Mouse (Mus musculus) kidney, embryonic 16.5 days (tissue): ENCODE data around the gene Cbfa2t3. TPM values are rescaled to one million over a fixed set of nuclear protein-coding genes. Genes with fewer than 3 reads are reported as not detected.
A peak's percentile ranks its signal among the peaks of the same experiment; 100 is the strongest.

Source experiments
- ATAC-seq: fragments of 200-750 bp; cut with Nextera tagmentation; 2 replicates; pipeline ENCODE4 v1.8.0; 2017; ENCODE audit warnings: moderate TSS enrichment; ENCODE audit not compliant: low FRiP score, low TSS enrichment
- H3K27ac ChIP-seq: fragments of 300-500 bp; sonication (generic); 2 replicates; pipeline ENCODE4 v1.5.1; 2014; ENCODE audit warnings: low read length
- H3K27me3 ChIP-seq: fragments of 300-500 bp; sonication (generic); 2 replicates; pipeline ENCODE4 v1.6.1; 2014; ENCODE audit warnings: low read length, control low read depth, mixed read lengths; ENCODE audit not compliant: insufficient read depth
- H3K36me3 ChIP-seq: fragments of 300-500 bp; sonication (generic); 2 replicates; pipeline ENCODE4 v1.6.1; 2014; ENCODE audit warnings: low read length, control low read depth, mixed read lengths; ENCODE audit not compliant: insufficient read depth
- H3K4me1 ChIP-seq: fragments of 300-500 bp; sonication (generic); 2 replicates; pipeline ENCODE4 v1.6.1; 2014; ENCODE audit warnings: low read length, control low read depth, mixed read lengths; ENCODE audit not compliant: insufficient read depth
- H3K4me2 ChIP-seq: fragments of 300-500 bp; sonication (generic); replicated peaks from 2 replicates; pipeline ENCODE4 v1.6.1; 2014; ENCODE audit warnings: low read depth, low read length
- H3K4me3 ChIP-seq: fragments of 300-500 bp; sonication (generic); 2 replicates; pipeline ENCODE4 v1.5.1; 2014; ENCODE audit warnings: mild to moderate bottlenecking, low read length
- H3K9ac ChIP-seq: fragments of 300-500 bp; sonication (generic); replicated peaks from 2 replicates; pipeline ENCODE4 v1.6.1; 2014; ENCODE audit warnings: low read length
- H3K9me3 ChIP-seq: fragments of 300-500 bp; sonication (generic); 2 replicates; pipeline ENCODE4 v1.6.1; 2016; ENCODE audit warnings: low read length, control low read depth
- WGBS: fragments of 180-500 bp; shearing (Covaris S2); extraction: QIAGEN DNeasy Blood & Tissue Kit; methylation state at CpG from one replicate; pipeline ENCODE4 v1.1.7; 2014; 5-methylcytosine and 5-hydroxymethylcytosine counted together
- polyA plus RNA-seq: library from polyadenylated mRNA; unstranded; fragments of >200 nt; fragmentation: Nextera tagmentation; extraction: Ambion mirVana; gene quantifications from 2 replicates; pipeline ENCODE4 v1.2.1, GENCODE M21; 2015

The Cbfa2t3 gene
- polyA plus RNA-seq, 1 experiment from 2014 or later, result 3.5 TPM

DNA sequence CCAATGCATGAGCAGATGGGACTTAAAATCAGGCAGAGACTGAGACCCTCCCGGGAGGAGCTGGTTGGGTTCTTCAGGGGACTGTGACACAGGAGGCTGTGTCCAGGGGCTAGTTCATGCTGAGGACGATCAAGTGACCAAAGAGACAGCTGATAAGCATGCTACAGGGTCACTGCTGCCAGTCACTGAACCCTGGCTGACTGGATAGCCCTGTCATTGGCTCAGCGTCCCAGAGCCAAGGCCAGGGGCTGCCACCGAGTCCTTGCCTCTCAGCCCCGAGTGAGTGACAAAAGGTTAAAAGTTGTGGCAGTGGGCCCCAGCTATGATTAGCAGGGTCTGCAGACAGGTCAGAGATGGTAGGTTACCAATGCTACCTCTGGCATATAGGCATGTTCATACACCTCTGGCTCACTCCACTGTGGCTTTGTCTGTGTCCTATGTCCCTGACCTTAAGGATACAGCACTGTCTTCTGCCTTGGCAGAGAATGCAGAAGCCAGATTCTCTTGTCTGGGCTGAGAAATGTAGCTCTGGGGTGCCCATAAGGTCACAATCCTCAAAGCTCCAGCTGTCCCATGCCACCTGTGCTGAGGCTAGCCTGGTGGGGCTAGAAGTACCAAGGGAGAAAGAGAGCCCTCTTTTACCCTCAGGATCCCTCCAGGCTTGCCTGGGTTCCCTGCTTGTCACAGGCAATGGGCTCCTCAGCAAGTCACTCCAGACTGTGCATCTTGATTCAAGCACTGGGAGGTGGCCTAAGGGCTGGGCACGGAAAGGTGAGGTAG, 54.5 kb downstream of the Cbfa2t3 start:
- no peak overlapping the region for H3K27ac ChIP-seq
- 68% methylated on average over 6 of the region's 6 CpGs for WGBS
- no peak overlapping the region for H3K9ac ChIP-seq
- no peaks in the 10 kb centered on the region for H3K27me3 ChIP-seq
- no peak for ATAC-seq
- H3K4me3 ChIP-seq, result no peak overlapping the region
- H3K4me1 ChIP-seq, result peaks cover 17% of the 10 kb centered on the region
- H3K36me3 ChIP-seq, result no peaks in the 10 kb centered on the region
- H3K4me2 ChIP-seq, result no peak overlapping the region
- no peaks in the 10 kb centered on the region for H3K9me3 ChIP-seq

DNA sequence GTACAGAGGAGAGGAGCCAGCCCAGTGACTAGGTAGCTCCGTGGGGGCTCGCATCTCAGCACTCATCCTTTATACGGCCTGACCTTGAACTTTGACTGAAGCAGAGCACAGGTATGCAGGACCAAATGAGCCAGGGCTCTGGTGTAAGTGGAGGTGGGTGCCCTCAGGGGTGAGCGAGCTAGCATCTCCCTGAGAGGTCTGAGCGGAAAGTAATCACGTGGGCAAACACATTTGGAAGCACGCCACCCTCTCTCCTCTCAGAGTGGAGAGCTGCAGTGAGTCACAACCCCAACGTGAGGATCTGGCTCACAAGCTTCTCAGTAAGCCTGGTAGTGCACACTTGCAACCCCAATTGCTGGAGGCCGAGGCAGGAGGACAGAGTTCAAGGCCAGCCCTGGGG, 56.8 kb downstream of the Cbfa2t3 start:
- Histone ChIP-seq H3K9me3 (no peaks in the 10 kb centered on the region), H3K36me3 (no peaks in the 10 kb centered on the region), H3K4me2 (no peak overlapping the region), H3K27ac (no peak overlapping the region), H3K4me3 (no peak overlapping the region), H3K27me3 (no peaks in the 10 kb centered on the region), H3K4me1 (peaks cover 19% of the 10 kb centered on the region), H3K9ac (no peak overlapping the region)
- no peak for ATAC-seq
- WGBS, result 60% methylated on average over 9 of the region's 9 CpGs

DNA sequence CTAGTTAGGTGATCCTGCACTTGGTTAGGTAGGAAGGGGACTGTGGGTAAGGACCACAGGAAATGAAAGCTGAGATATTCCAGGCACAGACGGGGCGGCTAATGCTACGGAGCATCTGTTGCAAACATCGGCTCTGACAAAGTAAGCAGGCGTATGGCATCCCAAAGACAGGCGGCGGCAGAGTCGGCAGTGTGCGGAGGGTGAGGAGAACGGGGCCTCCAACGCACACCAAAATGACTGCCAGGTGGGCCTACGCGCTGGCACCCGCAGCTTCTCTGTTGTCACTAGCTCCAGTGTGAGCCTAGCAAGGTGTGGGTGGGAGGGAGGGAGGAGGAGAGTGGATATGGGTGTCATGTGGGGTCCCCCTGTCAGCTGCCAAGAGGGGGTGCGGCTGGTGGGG, 57.5 kb downstream of the Cbfa2t3 start:
- no peaks in the 10 kb centered on the region for H3K36me3 ChIP-seq
- H3K27ac ChIP-seq, result no peak overlapping the region
- no peaks in the 10 kb centered on the region for H3K9me3 ChIP-seq
- peaks cover 19% of the 10 kb centered on the region for H3K4me1 ChIP-seq
- ATAC-seq, result no peak
- no peak overlapping the region for H3K4me2 ChIP-seq
- H3K27me3 ChIP-seq, result no peaks in the 10 kb centered on the region
- no peak overlapping the region for H3K9ac ChIP-seq
- H3K4me3 ChIP-seq, result no peak overlapping the region
- WGBS, result 78% methylated on average over 15 of the region's 15 CpGs

DNA sequence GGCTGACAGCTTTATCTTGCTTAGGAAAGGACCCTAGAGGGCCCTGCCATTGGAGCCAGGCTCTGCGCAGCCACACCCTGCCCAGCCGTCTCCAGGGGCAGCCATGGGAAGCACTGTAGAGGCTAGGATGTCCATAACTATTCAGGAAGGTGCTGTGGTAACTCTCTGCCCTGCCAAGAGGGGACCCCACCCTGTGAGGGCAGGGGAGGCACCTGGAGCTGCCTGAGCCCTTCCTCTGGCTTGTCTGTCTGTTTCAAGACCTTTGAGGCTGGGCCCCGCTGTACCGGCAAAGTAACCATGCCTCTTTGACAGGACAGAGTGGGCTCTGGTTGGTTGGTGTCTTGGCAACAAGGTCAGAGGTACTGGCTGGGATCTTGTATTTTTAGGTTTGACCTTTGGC, 58.1 kb downstream of the Cbfa2t3 start:
- H3K4me3 ChIP-seq, result no peak overlapping the region
- no peaks in the 10 kb centered on the region for H3K36me3 ChIP-seq
- no peak overlapping the region for H3K4me2 ChIP-seq
- H3K27me3 ChIP-seq, result no peaks in the 10 kb centered on the region
- no peak overlapping the region for H3K27ac ChIP-seq
- H3K4me1 ChIP-seq, result peaks cover 19% of the 10 kb centered on the region
- WGBS, result 68% methylated on average over 4 of the region's 4 CpGs
- no peaks in the 10 kb centered on the region for H3K9me3 ChIP-seq
- H3K9ac ChIP-seq, result no peak overlapping the region
- ATAC-seq, result no peak

DNA sequence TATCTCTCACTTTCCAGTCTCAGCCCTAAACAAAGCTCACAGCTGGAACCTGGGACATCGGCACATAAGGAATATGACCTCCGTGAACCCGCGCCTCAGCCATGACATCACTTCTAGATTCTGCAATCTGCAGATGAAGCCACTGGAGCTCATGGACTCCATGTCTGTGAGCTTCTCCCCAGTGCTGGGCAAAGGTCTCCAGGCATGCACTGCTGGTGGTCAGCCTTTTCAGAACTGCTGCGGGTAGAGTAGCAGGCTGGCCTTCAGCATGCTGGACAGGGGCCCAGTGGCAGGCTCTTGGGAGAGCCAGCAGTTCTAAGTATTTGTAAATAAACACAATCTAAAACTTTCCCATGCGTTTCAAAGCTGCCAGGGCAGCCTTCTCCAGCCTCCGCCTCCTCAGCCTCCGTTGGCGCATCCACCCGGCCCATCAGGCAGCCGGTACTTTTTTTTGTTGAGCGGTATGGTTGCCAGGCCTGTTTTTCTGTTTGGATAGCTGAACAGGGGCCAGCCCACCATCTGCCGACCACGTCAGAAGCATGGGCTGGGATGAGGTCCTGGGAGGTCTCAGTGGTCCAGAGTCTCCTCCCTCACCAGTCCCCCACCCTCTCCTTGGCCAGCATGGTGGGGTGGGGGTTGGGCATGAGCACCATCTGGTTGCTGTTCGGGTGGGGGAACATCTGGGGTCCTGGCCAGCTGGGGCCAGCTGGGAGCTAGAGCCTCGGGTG, 59.2 kb downstream of the Cbfa2t3 start:
- Histone ChIP-seq H3K9ac (no peak overlapping the region), H3K9me3 (no peaks in the 10 kb centered on the region), H3K4me1 (peaks cover 24% of the 10 kb centered on the region), H3K4me3 (no peak overlapping the region), H3K27ac (no peak overlapping the region), H3K36me3 (no peaks in the 10 kb centered on the region), H3K4me2 (no peak overlapping the region), H3K27me3 (no peaks in the 10 kb centered on the region)
- ATAC-seq, result peak; percentile 40; the same call in 1 of the 2 replicates
- 34% methylated on average over 16 of the region's 16 CpGs for WGBS

DNA sequence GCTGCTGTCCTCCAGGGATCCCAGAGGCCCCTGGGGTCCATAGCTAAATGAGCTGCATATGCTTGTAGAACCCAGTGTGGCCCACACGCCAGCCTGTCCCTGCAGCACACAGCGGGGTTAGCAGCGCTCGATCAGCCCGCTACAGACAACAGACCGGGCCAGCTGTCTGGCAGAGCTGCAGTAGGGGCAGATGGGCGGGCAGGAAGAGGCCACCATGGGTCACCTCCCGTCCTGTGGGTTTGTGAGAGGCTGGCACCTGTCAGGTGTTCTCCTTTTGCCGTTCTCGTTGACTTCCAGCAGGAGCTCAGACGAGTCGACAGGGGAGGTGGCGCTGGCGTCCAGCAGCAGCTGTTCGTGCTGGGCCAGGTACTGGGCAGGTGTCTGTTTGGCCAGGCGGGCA, 60.3 kb downstream of the Cbfa2t3 start:
- no peaks in the 10 kb centered on the region for H3K9me3 ChIP-seq
- 0 out of 2 replicates have a peak, but pooled peaks cover 2% of the 10 kb centered on the region for H3K36me3 ChIP-seq
- H3K4me3 ChIP-seq, result no peak overlapping the region
- H3K4me2 ChIP-seq, result no peak overlapping the region
- no peak for ATAC-seq
- 65% methylated on average over 16 of the region's 16 CpGs for WGBS
- peaks cover 24% of the 10 kb centered on the region for H3K4me1 ChIP-seq
- H3K9ac ChIP-seq, result no peak overlapping the region
- H3K27ac ChIP-seq, result no peak overlapping the region
- no peaks in the 10 kb centered on the region for H3K27me3 ChIP-seq

DNA sequence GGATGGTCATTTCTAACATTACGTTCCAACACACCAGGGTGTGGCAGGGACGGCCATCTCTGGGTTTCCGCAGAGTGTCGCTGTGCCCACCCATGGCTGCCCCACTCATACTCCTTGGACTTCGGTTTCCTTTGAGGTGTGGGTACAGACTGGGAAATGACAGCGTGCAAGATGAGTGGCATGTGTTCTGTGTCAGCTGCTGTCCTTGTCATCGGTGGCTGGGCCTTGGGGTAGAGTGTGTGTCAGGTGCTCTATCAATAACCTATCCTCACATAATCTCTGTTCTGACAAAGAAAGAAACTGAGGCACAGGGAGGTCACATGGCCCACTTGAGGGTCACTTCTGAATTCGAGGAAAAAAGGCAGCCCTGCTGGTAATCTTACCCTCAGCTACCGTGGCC, 61.7 kb downstream of the Cbfa2t3 start:
- H3K9ac ChIP-seq, result no peak overlapping the region
- peaks cover 24% of the 10 kb centered on the region for H3K4me1 ChIP-seq
- H3K27ac ChIP-seq, result no peak overlapping the region
- 0 out of 2 replicates have a peak, but pooled peaks cover 3% of the 10 kb centered on the region for H3K36me3 ChIP-seq
- no peaks in the 10 kb centered on the region for H3K9me3 ChIP-seq
- no peak overlapping the region for H3K4me3 ChIP-seq
- H3K4me2 ChIP-seq, result no peak overlapping the region
- ATAC-seq, result no peak
- WGBS, result 93% methylated on average over 9 of the region's 9 CpGs
- no peaks in the 10 kb centered on the region for H3K27me3 ChIP-seq

DNA sequence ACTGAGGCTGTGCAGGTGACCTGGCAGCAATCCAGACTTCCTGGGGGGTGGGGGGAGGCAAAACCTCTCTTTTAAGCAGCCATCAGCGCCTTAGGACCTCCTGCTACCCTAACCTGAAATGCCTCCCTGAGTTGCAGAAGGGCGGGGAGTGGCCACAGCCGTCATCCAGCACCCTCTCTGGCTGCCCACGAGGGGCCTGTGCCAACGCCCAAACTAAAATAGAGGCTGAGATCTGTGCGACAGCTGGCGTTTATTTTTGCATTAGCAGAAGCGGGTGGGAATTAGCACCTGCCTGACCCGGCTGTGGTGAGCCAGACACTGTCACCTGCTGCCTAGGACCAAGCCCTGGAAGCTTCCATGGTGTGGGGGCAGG, 62.1 kb downstream of the Cbfa2t3 start:
- Histone ChIP-seq H3K27ac (no peak overlapping the region), H3K9ac (no peak overlapping the region), H3K36me3 (0 out of 2 replicates have a peak, but pooled peaks cover 3% of the 10 kb centered on the region), H3K4me1 (peaks cover 24% of the 10 kb centered on the region), H3K27me3 (no peaks in the 10 kb centered on the region), H3K4me2 (no peak overlapping the region), H3K4me3 (no peak overlapping the region), H3K9me3 (no peaks in the 10 kb centered on the region)
- WGBS, result 66% methylated on average over 9 of the region's 9 CpGs
- ATAC-seq, result no peak

DNA sequence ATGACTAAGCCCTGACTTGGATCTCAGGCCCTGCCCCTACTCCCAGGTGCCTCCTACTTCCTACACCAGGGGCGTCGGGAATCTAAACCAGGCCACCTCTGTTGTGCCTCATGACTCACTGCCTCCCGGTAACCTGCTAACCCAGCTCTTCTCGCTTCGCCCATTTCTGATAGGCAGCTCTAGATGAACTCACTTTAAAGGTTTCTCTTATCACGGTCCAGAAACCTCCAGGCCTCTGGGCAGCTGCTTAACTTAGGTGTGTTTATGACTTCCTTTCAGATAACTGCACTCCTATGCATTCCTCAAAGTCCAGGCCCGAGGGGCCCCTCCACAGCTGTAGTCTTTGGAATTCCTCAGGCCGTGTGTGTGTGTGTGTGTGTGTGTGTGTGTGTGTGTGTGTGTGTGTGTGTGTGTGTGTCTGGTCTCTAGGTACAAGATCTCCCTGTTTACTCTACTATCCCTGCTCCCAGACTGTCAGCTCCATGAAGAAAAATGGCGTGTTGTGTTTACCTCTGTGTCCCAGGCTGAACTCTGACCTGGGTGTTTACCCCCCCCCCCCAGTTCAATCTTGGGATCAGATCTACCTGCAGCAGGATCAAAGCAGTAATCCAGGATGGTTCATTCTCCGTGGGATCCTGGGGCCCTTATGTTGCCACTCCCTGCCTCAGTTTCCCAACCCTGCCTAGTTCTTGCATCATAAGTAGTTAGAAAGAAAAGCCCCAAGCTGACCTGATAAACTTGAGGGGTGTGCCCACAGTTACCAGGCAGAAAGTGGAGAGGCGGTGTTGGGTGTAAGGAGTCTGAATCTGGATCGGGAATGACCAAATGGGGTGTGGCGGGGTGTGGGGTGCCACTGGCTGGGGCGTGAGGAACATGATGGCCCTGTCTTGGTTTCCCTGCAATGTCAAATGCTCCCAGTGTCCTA, 62.8 kb downstream of the Cbfa2t3 start:
- H3K4me3 ChIP-seq, result no peak overlapping the region
- H3K36me3 ChIP-seq, result 0 out of 2 replicates have a peak, but pooled peaks cover 3% of the 10 kb centered on the region
- peak overlapping the region; percentile 34; the same call in 1 of the 2 replicates for H3K27ac ChIP-seq
- ATAC-seq, result peak; percentile 66
- H3K27me3 ChIP-seq, result no peaks in the 10 kb centered on the region
- no peak overlapping the region for H3K4me2 ChIP-seq
- H3K9me3 ChIP-seq, result no peaks in the 10 kb centered on the region
- peaks cover 24% of the 10 kb centered on the region for H3K4me1 ChIP-seq
- no peak overlapping the region for H3K9ac ChIP-seq
- 42% methylated on average over 14 of the region's 14 CpGs for WGBS
